Mouse (Mus musculus) limb, embryonic 10.5 days (tissue): ENCODE measurements around the gene Apobr. TPM values are rescaled to one million over a fixed set of nuclear protein-coding genes. Genes with fewer than 3 reads are reported as not detected.

ENCODE experiments used
- DNase-seq: peaks from one replicate; pipeline ENCODE4 v3.0.0-alpha.2; 2017; ENCODE audit warnings: low spot score
- H3K27ac ChIP-seq: fragments of 300-500 bp; sonication (generic); 2 replicates; pipeline ENCODE4 v1.5.1; 2016; ENCODE audit warnings: mild to moderate bottlenecking
- H3K27me3 ChIP-seq: fragments of 300-500 bp; sonication (generic); 2 replicates; pipeline ENCODE4 v1.6.1; 2016; ENCODE audit warnings: low read depth, mild to moderate bottlenecking; ENCODE audit not compliant: poor library complexity, severe bottlenecking
- H3K36me3 ChIP-seq: fragments of 300-500 bp; sonication (generic); 2 replicates; pipeline ENCODE4 v1.6.1; 2016; ENCODE audit warnings: mild to moderate bottlenecking, moderate library complexity
- H3K4me1 ChIP-seq: fragments of 300-500 bp; sonication (generic); 2 replicates; pipeline ENCODE4 v1.6.1; 2016
- H3K4me3 ChIP-seq: fragments of 300-500 bp; sonication (generic); 2 replicates; pipeline ENCODE4 v1.5.1; 2016; ENCODE audit warnings: mild to moderate bottlenecking, moderate library complexity
- H3K9me3 ChIP-seq: fragments of 300-500 bp; sonication (generic); replicated peaks from 2 replicates; pipeline ENCODE4 v1.6.1; 2016; ENCODE audit warnings: mild to moderate bottlenecking
- WGBS: fragments of 180-500 bp; shearing (Covaris S2); methylation state at CpG from one replicate; pipeline ENCODE4 v1.1.7; 2016; 5-methylcytosine and 5-hydroxymethylcytosine counted together
- microRNA-seq: library from miRNA; unstranded; fragments of <30 nt; microRNA quantifications from one replicate; pipeline ENCODE4, GENCODE M21; 2017
- polyA plus RNA-seq: library from polyadenylated mRNA; unstranded; fragments of >200 nt; fragmentation: Nextera tagmentation; extraction: Ambion mirVana; gene quantifications from 2 replicates; pipeline ENCODE4 v1.2.1, GENCODE M21; 2016

The Apobr gene
- polyA plus RNA-seq, 1 experiment from 2014 or later: 0.51 TPM

DNA sequence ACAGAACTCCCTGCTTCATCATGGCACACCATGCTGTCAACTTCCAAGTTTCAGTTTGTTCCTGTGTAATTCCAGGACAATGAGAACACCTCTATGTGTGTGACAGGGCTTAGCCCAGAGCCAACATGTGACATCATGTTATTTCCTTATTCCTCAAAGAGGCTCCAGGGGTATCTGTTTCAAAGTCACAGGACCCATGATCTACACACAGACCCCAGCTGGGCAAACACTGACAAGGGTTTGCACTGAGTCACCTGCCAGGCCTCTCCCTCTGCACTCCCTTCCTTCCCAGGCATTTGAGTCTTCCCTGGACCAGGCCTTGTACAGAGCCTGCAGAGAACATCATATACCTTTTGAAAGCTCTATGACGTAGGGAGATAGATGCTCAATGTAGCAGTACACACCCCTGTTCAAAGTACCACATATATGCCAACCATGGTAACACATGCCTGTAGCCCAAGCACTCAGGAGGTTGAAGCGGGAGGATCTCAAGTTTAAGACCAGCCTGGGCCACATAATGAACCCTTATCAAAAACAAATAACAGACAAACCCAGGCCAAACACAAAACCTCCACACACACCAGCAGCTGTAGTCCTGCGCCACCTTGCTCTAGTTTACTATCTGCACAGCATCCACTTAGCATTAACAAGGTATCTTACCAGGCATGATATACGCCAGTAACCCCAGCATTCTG, 46.2 kb downstream of the Apobr start, which contains the start of gene Nupr1:
TSS of gene Nupr1 (minus strand) at position 38 of the 695 bp plus-strand sequence.
- 97% methylated on average over 4 of the region's 4 CpGs for WGBS
- Histone ChIP-seq H3K4me3 (no peak within 1 kb of the TSS), H3K36me3 (no peaks in the 10 kb centered on the region), H3K4me1 (peaks cover 32% of the 10 kb centered on the region), H3K27ac (no peak within 1 kb of the TSS), H3K27me3 (no peaks in the 10 kb centered on the region), H3K9me3 (no peaks in the 10 kb centered on the region)
- no peak for DNase-seq

DNA sequence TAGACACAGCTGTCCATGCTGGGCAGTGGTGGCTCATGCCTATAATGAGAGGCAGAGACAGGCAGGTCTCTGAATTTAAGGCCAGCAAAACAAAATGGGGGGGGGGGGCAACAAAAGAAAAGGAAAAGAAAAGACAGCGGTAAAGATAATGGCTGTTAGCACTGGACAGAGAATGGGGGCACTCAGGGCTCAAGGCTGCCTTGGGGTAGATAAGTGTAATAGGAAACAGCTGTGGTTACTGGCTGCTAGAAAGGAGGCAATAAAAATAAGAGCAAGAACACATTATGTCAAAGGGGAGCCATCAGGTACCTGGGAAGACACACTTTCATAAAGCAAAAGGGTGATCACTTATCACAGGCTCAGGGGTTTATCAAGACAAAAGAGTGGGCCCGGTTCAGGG, 47.7 kb downstream of the Apobr start:
- Histone ChIP-seq H3K27ac (no peak overlapping the region; the same call in 1 of the 2 replicates), H3K4me1 (peaks cover 32% of the 10 kb centered on the region), H3K36me3 (no peaks in the 10 kb centered on the region), H3K9me3 (no peaks in the 10 kb centered on the region), H3K27me3 (no peaks in the 10 kb centered on the region), H3K4me3 (no peak overlapping the region)
- no peak for DNase-seq
- 59% methylated on average over 2 of the region's 2 CpGs for WGBS

GRCm38 (mm10) chr7:126635375-126635774, 50.6 kb downstream of the Apobr start:
- Histone ChIP-seq H3K4me3 (no peak overlapping the region), H3K27me3 (no peaks in the 10 kb centered on the region)
- DNase-seq: no peak

GRCm38 (mm10) chr7:126636733-126637520, 52.2 kb downstream of the Apobr start:
- Histone ChIP-seq H3K27me3 (no peaks in the 10 kb centered on the region), H3K4me1 (peaks cover 26% of the 10 kb centered on the region), H3K27ac (no peak overlapping the region), H3K36me3 (no peaks in the 10 kb centered on the region), H3K4me3 (no peak overlapping the region), H3K9me3 (no peaks in the 10 kb centered on the region)
- WGBS: 17% methylated on average over 4 of the region's 4 CpGs
- peak; percentile 44 for DNase-seq

More at GRCm38 (mm10) chr7:126635375-126635774, 50.6 kb downstream of the Apobr start:
- Histone ChIP-seq H3K27ac (no peak overlapping the region), H3K9me3 (no peaks in the 10 kb centered on the region), H3K4me1 (peaks cover 26% of the 10 kb centered on the region), H3K36me3 (no peaks in the 10 kb centered on the region)

Small RNAs within 50 kb of the gene (microRNA-seq; reads per million reads assigned to microRNA genes)
- 1.8 reads per million for gene Mir7059

Other genes with a start within 250 kb of the Apobr start
- gene Lat, start 215.4 kb upstream of the Apobr start, polyA plus RNA-seq: 1.6 and 3.0 TPM in 2 replicates
- gene Spns1, start 207.5 kb upstream of the Apobr start, polyA plus RNA-seq: 67.7 and 68.4 TPM in 2 replicates
- gene Nfatc2ip, start 188.2 kb upstream of the Apobr start, polyA plus RNA-seq: 2.6 and 2.9 TPM in 2 replicates
- not detected in 2 replicates for gene Cd19, start 170.1 kb upstream of the Apobr start, polyA plus RNA-seq
- 30.3 and 36.9 TPM in 2 replicates for gene Rabep2, start 156.2 kb upstream of the Apobr start, polyA plus RNA-seq
- 0.59 and 5.3 TPM in 2 replicates for gene Atp2a1, start 121.8 kb upstream of the Apobr start, polyA plus RNA-seq
- 55.1 and 62.5 TPM in 2 replicates for gene Sh2b1, start 109.5 kb upstream of the Apobr start, polyA plus RNA-seq
- gene Tufm, start 97.6 kb upstream of the Apobr start, polyA plus RNA-seq: 182 and 207 TPM in 2 replicates
- gene Atxn2l, start 81.5 kb upstream of the Apobr start, polyA plus RNA-seq: 60.6 and 62.5 TPM in 2 replicates
- 230 and 241 TPM in 2 replicates for gene Eif3c, start 18.5 kb upstream of the Apobr start, polyA plus RNA-seq
- gene Cln3, start 875 bp downstream of the Apobr start, polyA plus RNA-seq: 27.0 and 27.8 TPM in 2 replicates
- gene Il27, start 10.0 kb downstream of the Apobr start, polyA plus RNA-seq: not detected in 2 replicates
- 0.45 and 0.78 TPM in 2 replicates for gene Nupr1, start 45.9 kb downstream of the Apobr start, polyA plus RNA-seq
- gene Sgf29, start 64.4 kb downstream of the Apobr start, polyA plus RNA-seq: 69.0 and 69.2 TPM in 2 replicates
- 0.11 and 0.49 TPM in 2 replicates for gene Sult1a1, start 91.5 kb downstream of the Apobr start, polyA plus RNA-seq
- 177 and 237 TPM in 2 replicates for gene Bola2, start 110.5 kb downstream of the Apobr start, polyA plus RNA-seq
- 12.6 and 14.8 TPM in 2 replicates for gene Slx1b, start 110.8 kb downstream of the Apobr start, polyA plus RNA-seq
- 28.9 and 37.8 TPM in 2 replicates for gene Coro1a, start 122.8 kb downstream of the Apobr start, polyA plus RNA-seq
- 47.3 and 55.9 TPM in 2 replicates for gene Mapk3, start 174.7 kb downstream of the Apobr start, polyA plus RNA-seq
- gene Gdpd3, start 181.4 kb downstream of the Apobr start, polyA plus RNA-seq: 0.83 and 1.5 TPM in 2 replicates
- gene Ypel3, start 192.0 kb downstream of the Apobr start, polyA plus RNA-seq: 51.7 and 84.9 TPM in 2 replicates
- gene Tbx6, start 196.5 kb downstream of the Apobr start, polyA plus RNA-seq: 0.23 and 0.53 TPM in 2 replicates
- 450 and 462 TPM in 2 replicates for gene Ppp4c, start 207.6 kb downstream of the Apobr start, polyA plus RNA-seq
- gene Fam57b, start 212.7 kb downstream of the Apobr start, polyA plus RNA-seq: 0.20 and 0.21 TPM in 2 replicates
- gene 4930451I11Rik, start 246.7 kb downstream of the Apobr start, polyA plus RNA-seq: not detected in 2 replicates